Mouse (Mus musculus) kidney, adult 11 months (tissue): ENCODE results near the gene Olfr1392.
"Not testable (repeated sequence)": the region's sequence is repeated elsewhere in the genome, so short reads cannot be mapped to it uniquely, and the experiment has no call there.

Experiments used
- DNase-seq: peaks from one replicate; pipeline ENCODE4 v3.0.0; 2022

Olfr1392 gene

DNA sequence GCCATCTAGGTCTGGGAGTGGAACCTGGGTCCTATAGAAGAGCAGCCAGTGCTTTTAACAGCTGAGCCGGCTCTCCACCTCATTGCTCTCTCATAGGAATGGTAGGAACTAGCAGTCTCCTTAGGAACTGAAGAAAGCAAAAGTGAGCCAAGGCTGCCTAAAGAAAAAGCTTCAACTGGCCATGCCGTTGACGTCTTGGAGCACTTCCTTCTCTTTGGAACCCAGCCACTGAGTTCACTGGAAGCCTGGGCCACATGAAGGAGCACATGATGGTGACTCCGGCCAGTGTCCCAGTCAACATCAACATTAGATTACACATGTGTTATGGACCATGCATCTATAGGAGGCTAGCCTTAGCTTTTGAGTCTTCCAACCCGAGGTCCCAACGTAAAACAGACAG is 32.0 kb upstream of the Olfr1392 start:
- DNase-seq = no peak

DNA sequence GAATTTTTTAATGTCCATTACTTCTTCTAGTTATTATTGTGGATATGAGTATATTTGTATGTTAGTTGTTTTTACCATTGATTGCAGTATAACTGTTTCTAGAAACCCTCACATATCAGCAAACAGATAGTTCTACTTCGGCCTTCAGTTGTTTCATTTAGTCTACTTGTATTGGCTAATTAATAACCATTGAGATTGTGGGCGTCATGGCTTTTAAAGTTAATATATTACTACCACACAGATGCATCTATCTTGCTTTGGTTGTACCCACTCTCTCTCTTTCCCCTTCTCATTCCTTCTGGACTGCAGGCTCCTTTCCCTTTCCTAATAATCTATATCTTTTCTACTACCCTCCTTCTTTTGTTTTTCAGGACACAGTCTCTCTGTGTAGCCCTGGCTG is 25.8 kb upstream of the Olfr1392 start:
- no peak for DNase-seq

DNA sequence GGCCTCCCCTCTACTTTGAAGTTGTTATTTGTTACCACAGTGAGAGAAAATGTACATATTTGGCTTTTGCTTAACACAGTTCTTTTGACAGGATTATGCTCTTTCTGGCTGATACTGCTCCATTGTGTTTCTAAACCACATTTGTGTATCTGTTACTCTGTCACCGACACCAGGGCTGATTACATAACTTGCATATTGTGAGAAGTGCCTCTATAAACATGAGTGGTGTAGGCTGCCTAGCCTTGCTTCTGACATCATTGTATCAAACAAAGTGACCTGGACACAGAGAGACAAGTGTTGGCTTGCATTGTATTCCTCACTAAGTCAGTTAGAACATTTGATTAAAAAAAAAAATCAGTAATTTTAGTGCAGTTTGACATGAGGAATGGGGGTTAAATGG is 25.3 kb upstream of the Olfr1392 start:
- no peak for DNase-seq

DNA sequence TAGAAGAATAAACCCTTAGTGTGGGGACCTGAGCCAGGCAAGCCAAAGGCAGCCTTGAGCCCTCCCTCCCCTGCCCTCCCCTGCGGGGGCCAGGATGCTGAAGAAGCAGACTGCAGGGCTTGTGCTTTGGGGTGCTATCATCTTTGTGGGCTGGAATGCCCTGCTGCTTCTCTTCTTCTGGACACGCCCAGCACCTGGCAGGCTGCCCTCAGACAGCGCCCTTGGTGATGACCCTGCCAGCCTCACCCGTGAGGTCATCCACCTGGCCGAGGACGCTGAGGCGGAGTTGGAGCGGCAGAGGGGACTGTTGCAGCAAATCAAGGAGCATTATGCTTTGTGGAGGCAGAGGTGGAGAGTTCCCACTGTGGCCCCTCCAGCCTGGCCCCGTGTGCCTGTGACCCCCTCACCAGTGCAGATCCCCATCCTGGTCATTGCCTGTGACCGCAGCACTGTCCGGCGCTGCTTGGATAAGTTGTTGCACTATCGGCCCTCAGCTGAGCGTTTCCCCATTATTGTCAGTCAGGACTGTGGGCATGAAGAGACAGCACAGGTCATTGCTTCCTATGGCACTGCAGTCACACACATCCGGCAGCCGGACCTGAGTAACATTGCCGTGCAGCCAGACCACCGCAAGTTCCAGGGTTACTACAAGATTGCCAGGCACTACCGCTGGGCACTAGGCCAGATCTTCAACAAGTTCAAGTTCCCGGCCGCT is 24.3 kb upstream of the Olfr1392 start:
- peak; percentile 90 for DNase-seq

DNA sequence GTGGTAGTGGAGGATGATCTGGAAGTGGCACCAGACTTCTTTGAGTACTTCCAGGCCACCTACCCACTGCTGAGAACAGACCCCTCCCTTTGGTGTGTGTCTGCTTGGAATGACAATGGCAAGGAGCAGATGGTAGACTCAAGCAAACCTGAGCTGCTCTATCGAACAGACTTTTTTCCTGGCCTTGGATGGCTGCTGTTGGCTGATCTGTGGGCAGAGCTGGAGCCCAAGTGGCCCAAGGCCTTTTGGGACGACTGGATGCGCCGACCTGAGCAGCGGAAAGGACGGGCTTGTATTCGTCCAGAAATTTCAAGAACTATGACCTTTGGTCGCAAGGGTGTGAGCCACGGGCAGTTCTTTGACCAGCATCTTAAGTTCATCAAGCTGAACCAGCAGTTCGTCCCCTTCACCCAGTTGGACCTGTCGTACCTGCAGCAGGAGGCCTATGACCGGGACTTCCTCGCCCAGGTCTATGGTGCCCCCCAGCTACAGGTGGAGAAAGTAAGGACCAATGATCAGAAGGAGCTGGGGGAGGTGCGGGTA is 23.7 kb upstream of the Olfr1392 start:
- DNase-seq = peak; percentile 91

DNA sequence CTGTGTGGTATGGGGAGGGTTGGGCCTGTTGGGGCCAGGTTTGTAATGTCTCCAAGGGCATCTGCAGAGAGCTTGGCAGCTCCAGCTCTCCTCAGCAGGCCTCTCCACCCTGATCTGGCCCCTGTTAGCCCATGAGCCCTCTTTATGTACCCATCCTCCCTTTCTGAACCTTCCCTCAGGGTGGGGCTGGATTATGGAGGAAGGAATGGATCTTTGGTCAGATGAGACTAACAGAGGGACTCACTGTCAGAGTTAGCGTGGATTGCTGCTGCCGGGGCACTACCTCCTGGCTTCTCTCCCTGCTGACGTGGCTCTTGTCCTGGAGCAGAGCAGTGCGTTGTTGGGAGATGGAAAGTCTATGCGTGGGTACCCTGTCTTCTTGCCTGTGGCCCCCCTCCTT is 22.8 kb upstream of the Olfr1392 start:
- no peak for DNase-seq

DNA sequence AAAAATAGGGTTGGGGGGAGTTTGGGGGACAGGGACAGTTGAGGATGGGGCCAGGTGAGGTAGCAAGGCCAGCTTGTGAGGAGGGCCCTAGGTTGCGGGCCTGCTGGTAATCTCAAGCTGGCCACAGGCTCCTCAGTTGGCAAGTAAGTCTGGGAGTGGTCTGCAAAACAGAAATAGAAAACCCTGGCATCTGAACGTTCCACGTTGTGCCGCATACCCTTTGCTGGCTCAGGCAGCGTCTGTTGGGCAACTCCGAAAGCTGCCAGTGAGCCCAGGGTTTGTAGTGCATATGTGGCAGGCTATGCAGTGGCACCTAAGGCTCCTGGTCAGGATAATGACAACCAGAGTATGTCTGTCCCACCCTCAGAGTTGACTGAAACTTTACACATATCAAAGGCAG is 21.9 kb upstream of the Olfr1392 start:
- DNase-seq = no peak

DNA sequence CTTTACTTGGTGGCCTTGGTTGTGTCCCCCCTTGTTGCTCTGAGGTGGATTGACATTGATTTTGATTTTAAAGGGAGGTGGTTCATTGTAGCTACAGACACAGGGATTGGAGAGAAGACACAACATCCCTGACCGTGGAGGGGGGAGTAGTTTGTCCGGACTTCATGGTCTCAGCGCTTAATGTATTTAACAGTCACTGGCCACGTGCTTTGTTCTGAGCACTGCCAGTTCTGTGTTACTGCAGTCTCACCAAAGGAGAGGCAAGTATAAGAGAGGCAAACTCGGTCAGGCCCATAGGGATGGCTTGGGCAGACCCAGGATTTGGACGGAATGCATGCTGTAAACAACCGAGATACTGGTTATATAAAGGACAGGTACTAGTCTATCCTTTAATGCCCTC is 21.0 kb upstream of the Olfr1392 start:
- DNase-seq = no peak

DNA sequence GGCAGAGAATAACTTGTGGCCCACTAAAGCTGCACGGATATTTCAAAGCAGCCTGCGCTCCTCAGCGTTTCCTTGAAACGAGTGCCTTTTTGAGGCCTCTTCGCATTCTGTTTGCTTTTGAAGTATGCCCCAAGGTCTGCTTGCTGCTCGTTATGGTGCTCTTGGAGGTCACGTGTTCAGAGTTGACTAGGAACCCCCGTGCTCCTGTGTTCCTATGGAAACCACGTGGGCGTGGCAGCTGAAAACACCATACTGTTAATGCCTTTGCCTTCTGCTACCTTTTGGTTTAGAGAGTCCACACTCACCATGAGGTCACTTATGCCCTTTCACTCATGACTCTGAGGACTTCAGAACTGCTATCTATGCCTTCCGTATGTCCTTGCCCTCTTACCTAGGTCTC is 20.5 kb upstream of the Olfr1392 start:
- no peak for DNase-seq

DNA sequence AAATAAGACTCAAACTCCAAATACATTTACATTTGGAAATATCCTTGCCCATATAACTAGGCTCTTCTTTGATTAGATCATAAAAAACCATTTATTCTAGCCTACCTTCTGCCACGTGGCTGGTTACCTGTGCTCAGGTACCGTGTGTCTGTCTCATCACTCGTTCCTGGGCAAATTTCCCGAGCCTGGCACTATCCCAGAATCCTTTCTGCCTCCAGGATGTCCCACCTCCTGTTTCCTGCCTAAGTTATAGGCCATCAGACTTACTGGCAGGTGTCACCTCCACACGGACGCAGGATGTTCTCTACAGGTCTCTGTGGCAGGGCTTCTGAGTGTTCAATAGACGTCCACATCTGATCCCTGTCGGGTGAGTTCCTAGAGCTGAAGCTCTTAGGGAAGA is 20.0 kb upstream of the Olfr1392 start:
- no peak for DNase-seq

DNA sequence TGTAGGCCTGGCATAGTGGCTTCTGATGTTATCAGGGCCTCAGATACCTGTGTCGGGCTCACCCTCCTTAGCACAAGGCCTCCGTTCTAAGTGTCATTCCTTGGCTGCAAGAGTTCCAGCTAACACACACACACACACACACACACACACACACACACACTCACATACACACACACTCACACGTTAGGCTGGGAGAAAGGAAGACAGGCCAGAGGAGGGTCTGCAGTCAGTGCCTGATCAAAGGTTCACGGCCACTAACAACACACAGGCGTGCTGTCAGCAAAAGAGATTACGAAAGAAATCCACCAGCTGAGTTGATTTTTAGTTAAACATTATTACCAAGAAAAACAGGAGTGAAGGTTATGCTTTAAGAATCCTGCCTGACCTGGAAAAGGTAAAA is 18.4 kb upstream of the Olfr1392 start:
- DNase-seq = peak; percentile 79

DNA sequence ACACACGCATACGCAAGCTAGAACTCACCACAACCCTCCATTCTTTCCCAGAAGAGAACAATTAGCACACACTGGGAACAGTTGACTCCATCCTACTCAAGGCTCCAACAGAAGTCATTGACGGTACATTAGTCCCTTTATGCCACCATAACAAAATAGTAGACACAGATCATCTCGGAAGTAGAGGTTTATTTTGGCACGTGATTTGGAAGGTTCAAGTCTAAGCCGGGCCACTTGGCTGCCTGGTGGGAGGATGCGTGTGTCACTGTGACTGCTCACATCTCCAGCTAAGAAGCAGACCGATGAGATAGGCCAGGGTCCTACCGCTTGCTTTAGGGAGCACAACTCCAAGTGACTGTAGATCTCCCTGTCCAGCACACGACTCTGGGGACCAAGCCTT is 17.8 kb upstream of the Olfr1392 start:
- DNase-seq = no peak

DNA sequence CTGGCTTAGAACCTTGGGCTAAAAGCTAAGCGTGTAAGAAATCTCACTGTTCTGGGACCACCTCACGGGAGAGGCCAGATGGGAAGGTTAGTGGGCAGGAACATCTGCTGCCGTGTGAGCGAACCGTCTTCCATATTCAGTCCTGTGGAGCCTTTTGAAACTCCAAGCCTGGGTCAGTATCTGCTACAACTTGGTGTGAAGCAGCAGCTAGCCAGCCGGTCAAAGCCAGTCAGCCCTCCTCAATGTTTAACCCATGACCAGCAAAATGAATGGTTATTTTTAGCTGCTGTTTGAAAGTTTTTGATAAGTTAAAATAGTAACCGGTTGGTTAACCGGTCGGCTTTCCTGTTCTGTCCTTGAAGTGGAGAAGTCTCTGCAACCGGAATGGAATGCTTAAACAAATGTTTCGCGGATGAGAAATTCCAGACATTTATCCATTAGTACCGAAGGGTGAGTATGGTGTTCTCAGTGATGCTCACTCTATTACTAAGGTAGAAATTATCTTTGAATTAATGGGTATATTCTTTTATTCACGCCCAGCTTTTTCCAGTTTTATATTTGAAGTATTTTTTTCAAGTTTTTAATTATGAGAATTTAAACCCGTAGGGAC is 17.0 kb upstream of the Olfr1392 start:
- peak; percentile 71 for DNase-seq

DNA sequence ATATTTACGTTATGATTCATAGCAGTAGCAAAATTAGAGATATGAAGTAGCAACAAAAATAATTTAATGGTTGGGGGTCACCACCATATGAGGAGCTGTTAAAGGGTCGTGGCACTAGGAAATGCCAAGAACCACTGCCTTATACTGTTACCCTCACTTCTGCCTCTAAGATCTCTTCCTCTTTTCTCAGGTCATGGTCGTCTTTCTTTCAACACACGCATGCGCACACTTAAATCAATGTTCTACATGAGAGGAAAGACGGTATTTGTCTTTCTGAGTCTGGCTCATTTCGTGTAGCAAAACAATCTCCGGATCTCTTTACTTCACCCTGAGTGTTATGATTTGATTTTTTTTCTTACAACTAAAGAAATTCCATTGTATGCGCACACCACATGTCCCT is 15.3 kb upstream of the Olfr1392 start:
- no peak for DNase-seq

DNA sequence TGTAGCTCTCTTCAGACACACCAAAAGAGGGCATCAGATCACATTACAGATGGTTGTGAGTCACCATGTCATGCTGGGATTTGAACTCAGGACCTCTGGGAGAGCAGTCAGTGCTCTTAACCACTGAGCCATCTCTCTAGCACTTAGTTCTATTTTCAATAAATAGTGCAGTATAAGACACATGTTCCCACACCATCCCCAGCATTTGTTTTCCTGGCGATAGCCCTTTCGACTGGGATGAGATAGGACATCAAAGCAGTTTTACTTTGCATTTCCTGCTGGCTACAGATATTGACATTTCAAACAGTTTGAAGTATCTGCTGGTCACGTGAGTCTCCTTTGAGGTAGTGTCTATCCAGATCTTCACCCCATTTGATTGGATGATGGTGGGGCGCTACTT is 14.7 kb upstream of the Olfr1392 start:
- no peak for DNase-seq

DNA sequence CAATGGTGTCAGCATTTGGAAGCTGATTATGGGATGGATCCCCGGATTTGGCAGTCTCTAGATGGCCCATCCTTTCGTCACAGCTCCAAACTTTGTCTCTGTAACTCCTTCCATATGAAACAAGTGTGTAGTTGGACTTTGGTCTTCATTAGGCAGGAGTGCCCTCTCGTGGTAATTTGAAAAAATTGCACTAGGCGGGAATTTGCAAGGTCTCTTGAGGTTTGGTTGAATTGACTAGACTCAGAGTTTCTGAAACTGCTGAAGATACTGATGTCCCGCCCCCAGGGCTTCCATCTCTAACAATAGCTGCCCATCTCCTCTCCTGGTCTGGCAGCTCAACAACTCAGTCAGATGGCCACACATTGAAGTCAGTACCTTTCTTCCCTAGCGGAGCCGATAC is 13.7 kb upstream of the Olfr1392 start:
- DNase-seq = no peak

DNA sequence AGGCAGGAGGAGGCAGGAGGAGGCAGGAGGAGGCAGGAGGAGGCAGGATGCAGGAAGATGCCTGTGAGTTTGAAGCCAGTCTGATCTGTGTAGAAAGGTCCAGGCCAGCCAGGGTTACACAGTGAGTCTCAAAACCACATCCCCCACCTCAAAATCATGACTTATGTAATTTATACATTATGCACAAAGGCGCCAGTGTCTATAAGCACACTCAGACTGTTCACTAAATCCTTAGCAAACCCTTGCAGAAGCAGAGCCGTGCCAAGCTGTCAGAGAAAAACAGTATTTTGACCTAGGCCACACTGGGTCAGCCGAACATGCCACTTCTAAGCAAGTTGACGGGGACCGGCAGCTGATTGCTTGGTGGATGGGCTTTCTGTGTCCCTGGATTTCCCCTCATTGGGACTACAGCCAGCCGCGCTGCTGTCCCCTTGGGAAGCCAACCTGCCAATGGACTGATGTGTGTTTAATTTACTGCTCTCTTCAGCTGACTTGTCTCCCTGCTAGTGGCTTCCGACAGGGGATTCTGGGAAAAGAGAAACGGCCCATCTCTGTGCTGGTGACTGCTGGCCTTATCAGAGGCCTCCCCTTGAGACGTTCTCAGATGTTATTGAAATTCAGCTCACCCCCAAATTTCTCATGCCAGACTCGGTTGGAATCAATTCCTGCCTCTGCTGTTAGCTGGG is 11.1 kb upstream of the Olfr1392 start:
- DNase-seq = no peak

DNA sequence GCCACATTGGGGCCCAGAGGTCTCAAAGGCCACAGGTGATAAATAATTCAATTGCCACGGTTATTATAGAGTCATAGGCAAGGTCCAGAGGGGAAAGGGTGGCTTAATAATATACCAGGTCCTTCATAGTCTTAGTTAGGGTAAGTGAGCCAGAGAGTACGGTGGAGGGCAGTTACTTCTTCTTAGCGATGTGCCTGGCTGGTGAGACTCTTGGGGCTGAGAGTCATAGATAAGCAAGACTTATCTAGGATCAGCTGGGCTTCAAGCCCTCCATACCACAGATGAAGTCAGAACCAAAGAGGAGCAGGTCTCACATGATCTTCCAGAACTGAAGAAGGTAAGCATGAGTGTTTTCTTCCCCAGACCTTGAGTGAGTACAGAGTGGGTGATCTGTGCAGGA is 6.9 kb upstream of the Olfr1392 start, which contains the start of gene Olfr1393:
Olfr1393 (plus strand) TSS at position 83 of the 400 bp plus-strand sequence.
- no peak for DNase-seq

DNA sequence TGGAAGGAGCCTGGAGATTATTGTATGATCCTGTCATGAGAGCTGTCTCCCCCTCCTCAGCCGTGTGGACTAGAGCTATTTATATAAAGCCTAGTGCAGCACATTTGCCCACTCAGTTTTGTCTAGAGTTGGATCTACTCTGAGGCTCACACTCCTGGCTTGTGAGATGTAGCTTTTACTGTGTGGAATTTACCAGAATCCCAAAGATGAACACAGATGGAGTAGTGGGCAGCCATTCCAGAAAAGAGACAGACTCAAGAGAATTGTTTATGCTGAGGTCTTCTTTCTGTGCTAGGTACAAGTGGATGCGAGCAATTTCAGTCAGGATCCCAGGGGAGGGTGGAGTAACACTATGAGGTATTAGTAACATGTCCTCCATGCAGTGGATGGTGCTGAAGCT is 2.2 kb downstream of the Olfr1392 start:
- no peak for DNase-seq

DNA sequence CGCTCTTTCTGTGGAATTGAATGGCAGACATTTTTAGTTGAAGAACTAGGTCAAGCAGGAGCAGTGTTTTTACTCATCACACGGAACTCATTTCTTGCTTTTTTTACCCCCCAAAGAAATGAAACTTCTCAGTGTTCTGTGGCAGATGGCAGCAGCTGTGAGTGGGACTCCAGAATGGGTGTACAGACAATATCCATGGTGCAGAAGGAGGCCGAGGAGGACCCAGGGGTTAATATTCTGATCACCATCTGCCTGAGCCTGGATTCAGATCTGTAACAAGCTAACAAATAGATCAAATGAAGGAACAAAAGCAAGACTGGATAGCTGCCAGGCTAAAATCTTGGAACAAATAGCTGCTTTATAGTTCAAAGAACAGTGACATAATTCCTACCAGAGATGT is 7.7 kb downstream of the Olfr1392 start:
- no peak for DNase-seq

DNA sequence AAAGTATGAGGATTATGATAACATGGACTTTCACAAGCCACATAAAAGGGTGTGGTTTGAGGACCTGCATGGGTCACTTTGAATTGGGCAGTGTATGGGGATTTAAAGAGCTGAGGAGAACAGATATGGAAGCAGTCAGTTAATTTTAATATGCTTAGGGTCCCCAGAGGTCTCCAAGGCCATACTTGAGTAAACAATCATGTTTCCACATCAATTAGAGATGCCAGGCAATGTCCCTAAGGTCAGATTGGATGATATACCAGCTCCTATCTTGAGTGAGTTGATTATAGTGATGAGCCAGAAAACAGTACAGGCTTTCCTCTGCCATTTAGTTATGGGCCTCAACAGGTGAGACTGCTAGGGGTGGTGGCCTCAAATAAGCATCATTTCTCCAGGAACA is 19.4 kb downstream of the Olfr1392 start, which contains the start of gene Olfr10:
Olfr10 (plus strand) TSS at position 301 of the 400 bp plus-strand sequence.
- DNase-seq = no peak

DNA sequence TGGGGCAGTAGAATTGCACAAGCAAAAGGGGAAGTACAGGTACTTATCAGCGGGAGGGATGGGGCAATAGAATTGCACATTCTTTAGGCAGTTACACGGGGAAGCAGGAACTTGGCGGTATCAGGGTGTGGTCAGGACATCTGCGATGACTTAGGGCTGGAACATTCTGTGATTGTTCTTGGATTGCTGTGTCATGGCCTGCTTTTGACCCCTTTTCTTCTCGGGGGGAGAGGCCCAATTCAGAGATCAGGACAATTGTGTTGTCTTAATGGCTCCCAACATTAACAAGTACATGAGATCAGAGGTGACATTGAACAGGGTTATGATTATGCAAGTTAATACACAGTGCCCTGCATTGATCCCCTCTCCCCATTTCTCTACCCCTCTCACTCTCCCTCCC is 23.5 kb downstream of the Olfr1392 start:
- DNase-seq = not testable (repeated sequence)

DNA sequence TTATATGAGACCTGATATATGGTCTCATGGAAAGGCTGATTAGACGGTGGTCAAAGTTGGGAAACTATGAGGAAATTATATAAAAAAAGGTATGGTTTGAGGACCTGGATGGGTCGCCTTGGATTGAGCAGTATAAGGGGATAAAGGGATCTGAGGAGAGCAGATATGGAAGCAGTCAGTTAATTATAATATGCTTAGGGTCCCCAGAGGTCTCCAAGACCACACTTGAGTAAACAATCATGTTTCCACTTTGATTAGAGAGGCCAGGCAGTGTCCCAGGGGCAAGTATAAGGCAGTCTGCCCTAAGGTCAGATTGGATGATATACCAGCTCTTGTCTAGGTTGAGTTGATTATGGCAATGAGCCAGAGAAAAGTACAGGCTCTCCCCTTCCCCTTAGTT is 37.4 kb downstream of the Olfr1392 start, which contains the start of gene Olfr1391:
Olfr1391 (plus strand) TSS at position 301 of the 400 bp plus-strand sequence.
- no peak for DNase-seq

DNA sequence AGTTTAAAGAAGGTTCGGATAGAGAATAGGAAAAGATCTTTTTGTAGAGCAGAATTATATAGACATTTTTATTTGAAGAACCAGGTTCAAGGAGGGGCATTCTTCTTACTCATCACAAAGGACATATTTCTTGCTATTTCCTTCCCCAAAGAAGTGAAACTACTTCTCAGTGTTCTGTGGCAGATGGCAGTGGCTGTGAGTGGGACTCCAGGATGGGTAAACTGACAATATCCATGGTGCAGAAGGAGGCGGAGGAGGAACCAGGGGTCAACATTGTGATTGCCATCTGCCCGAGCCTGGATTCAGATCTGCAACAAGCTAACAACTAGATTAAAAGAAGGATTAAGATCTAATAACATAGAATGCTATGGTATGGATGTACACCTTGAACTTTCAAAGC is 41.6 kb downstream of the Olfr1392 start:
- DNase-seq = no peak
